Mouse (Mus musculus) embryonic facial prominence, embryonic 15.5 days (tissue): ENCODE measurements around the gene Gsg1l. TPM values are rescaled to one million over a fixed set of nuclear protein-coding genes. Genes with fewer than 3 reads are reported as not detected.

Source experiments
- ATAC-seq: fragments of 200-750 bp; cut with Nextera tagmentation; 2 replicates; pipeline ENCODE4 v1.8.0; 2017; ENCODE audit warnings: low read depth, moderate TSS enrichment; ENCODE audit not compliant: insufficient number of reproducible peaks, low FRiP score, low TSS enrichment
- H3K27ac ChIP-seq: fragments of 300-500 bp; sonication (generic); replicated peaks from 2 replicates; pipeline ENCODE4 v1.5.1; 2015; ENCODE audit warnings: mild to moderate bottlenecking, inconsistent platforms
- H3K27me3 ChIP-seq: fragments of 300-500 bp; sonication (generic); 2 replicates; pipeline ENCODE4 v1.6.1; 2015; ENCODE audit warnings: inconsistent platforms
- H3K36me3 ChIP-seq: fragments of 300-500 bp; sonication (generic); 2 replicates; pipeline ENCODE4 v1.6.1; 2015; ENCODE audit warnings: mild to moderate bottlenecking, inconsistent platforms
- H3K4me1 ChIP-seq: fragments of 300-500 bp; sonication (generic); 2 replicates; pipeline ENCODE4 v1.6.1; 2015; ENCODE audit warnings: inconsistent platforms
- H3K4me2 ChIP-seq: fragments of 300-500 bp; sonication (generic); replicated peaks from 2 replicates; pipeline ENCODE4 v1.6.1; 2015; ENCODE audit warnings: mild to moderate bottlenecking, inconsistent platforms
- H3K4me3 ChIP-seq: fragments of 300-500 bp; sonication (generic); replicated peaks from 2 replicates; pipeline ENCODE4 v1.5.1; 2015; ENCODE audit warnings: mild to moderate bottlenecking, inconsistent platforms
- H3K9ac ChIP-seq: fragments of 300-500 bp; sonication (generic); 2 replicates; pipeline ENCODE4 v1.6.1; 2015; ENCODE audit warnings: inconsistent platforms
- H3K9me3 ChIP-seq: fragments of 300-500 bp; sonication (generic); replicated peaks from 2 replicates; pipeline ENCODE4 v1.6.1; 2016; ENCODE audit warnings: inconsistent platforms
- WGBS: fragments of 180-500 bp; shearing (Covaris S2); methylation state at CpG from one replicate; pipeline ENCODE4 v1.1.7; 2015; 5-methylcytosine and 5-hydroxymethylcytosine counted together
- polyA plus RNA-seq: library from polyadenylated mRNA; unstranded; fragments of >200 nt; fragmentation: Nextera tagmentation; extraction: Ambion mirVana; gene quantifications from 2 replicates; pipeline ENCODE4 v1.2.1, GENCODE M21; 2015

Gsg1l gene
- polyA plus RNA-seq, 1 experiment from 2014 or later, result 2.6 TPM

DNA sequence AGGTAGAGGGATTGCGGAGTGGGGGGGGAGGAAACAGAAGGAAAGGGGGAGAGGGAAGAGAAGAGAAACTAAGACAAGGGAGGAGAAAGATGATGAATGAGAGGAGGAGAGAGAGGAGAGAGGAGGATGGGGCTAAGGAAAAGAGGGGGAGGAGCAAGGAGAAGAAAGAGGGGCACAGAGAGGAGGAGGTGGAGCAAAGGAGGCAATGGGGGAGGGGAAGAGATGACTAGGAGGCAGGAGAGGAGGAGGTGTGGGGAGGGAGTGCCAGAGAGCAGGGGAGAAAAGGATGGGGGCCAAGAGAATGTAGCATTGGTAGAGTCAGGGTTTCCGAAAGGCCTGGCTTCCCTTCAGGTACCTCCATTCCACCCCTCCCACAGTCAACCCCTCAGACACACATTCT lies 147.9 kb downstream of the Gsg1l start:
- Histone ChIP-seq H3K4me3 (no peak overlapping the region), H3K36me3 (no peaks in the 10 kb centered on the region), H3K27ac (no peak overlapping the region), H3K4me2 (no peak overlapping the region; the same call in 1 of the 2 replicates), H3K4me1 (peaks cover 24% of the 10 kb centered on the region), H3K9me3 (no peaks in the 10 kb centered on the region), H3K9ac (no peak overlapping the region), H3K27me3 (peaks cover 6% of the 10 kb centered on the region; the same call in 1 of the 2 replicates)
- WGBS, result 41% methylated on average over 2 of the region's 2 CpGs
- ATAC-seq, result no peak

DNA sequence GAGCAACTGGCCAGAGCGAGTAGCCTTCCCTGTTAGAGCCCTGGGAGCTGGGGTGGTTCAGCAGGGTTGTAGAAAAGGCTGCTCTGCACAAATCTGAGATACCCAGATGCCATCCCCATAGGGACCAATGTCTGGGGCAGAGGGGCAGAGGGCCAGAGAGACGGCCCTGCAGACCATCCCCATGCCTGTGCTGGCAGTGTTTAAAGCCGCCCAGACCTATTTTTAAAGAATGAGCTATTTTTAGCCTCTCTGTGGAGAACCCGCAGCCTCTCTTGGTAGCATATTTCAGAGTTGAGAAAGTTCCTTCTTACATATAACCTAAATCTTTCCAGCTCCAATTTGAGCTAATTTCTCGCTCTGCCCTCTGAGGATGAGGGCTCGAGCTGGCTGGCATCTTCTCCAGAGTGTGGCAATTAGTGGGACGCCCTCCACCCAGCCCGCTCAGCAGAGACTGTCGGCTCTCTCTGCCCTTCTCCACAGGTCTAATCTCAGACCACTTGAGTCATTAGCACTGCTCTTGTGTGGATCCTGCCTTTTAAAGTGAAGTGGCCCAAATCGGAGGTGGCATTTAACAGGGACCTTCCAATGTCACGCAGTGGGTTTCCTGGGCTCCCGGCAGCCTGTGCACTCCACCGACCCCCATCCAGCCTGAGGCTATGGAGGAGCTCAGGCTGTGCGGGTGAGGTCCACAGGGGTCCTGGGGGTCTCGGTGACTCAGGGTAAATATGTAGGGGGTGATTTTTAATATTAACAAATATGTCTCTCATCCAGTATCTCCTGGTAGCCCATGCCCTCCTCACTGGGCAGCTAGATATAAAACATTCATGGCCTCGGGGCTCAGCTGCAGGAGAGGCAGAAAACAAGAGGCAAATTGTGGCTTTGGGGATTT lies 148.6 kb downstream of the Gsg1l start:
- 12% methylated on average over 16 of the region's 16 CpGs for WGBS
- peak; percentile 50; the same call in 1 of the 2 replicates for ATAC-seq
- H3K4me2 ChIP-seq, result peak overlapping the region; percentile 17; the same call in 1 of the 2 replicates

DNA sequence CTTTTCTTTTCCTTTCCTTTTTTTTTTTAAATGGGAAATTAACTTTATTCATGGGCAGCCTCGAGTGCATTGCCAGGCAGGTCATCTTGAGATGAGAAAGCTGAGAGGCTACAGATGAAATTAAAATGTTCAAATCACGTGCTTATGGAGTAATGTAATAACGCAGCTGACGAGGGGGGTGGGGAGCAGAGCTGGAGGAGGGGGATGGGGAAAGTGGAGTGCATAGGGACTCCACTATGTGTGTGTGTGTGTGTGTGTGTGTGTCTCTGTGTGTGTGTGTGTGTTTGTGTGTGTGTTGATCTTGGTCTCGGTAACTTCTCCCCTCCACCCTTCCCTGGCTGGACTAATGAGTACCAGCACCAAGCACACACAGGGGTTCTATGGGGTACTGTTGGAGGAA lies 150.6 kb downstream of the Gsg1l start:
- no peak overlapping the region for H3K4me2 ChIP-seq
- H3K4me1 ChIP-seq, result peaks cover 24% of the 10 kb centered on the region
- H3K4me3 ChIP-seq, result no peak overlapping the region
- WGBS, result 25% methylated on average over 5 of the region's 5 CpGs
- no peak overlapping the region for H3K27ac ChIP-seq
- ATAC-seq, result no peak
- H3K27me3 ChIP-seq, result peaks cover 6% of the 10 kb centered on the region; the same call in 1 of the 2 replicates
- no peaks in the 10 kb centered on the region for H3K9me3 ChIP-seq
- no peak overlapping the region for H3K9ac ChIP-seq
- H3K36me3 ChIP-seq, result no peaks in the 10 kb centered on the region

More for the DNA sequence above, 148.6 kb downstream of the Gsg1l start:
- H3K4me1 ChIP-seq, result peaks cover 24% of the 10 kb centered on the region
- peak overlapping the region; percentile 44 for H3K27ac ChIP-seq
- H3K36me3 ChIP-seq, result no peaks in the 10 kb centered on the region
- H3K9me3 ChIP-seq, result no peaks in the 10 kb centered on the region
- H3K27me3 ChIP-seq, result peaks cover 6% of the 10 kb centered on the region; the same call in 1 of the 2 replicates
- no peak overlapping the region for H3K4me3 ChIP-seq
- H3K9ac ChIP-seq, result no peak overlapping the region

DNA sequence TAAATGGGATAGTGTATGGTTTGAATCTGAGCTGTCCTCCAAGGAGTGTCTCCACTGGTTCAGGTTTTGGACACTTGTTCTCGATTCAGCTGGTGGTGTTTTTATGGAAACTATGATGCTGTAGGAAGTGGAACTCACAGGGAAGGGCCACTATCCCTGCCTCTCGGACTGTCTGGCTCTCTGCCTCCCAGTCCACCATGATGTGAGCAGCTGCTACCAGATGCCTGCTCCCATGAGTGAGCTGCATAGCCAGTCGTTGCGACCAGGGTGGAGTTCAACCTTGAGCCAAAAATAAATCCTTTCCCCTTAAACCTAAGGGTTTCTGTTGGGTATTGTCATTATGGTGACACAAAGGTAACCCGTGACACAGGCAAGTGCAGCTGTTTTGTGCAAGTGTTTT lies 158.2 kb downstream of the Gsg1l start:
- no peak overlapping the region for H3K9ac ChIP-seq
- no peak for ATAC-seq
- H3K4me2 ChIP-seq, result no peak overlapping the region
- 70% methylated on average over 5 of the region's 5 CpGs for WGBS
- H3K9me3 ChIP-seq, result no peaks in the 10 kb centered on the region
- H3K4me3 ChIP-seq, result no peak overlapping the region
- no peaks in the 10 kb centered on the region for H3K4me1 ChIP-seq
- H3K27ac ChIP-seq, result no peak overlapping the region
- H3K36me3 ChIP-seq, result no peaks in the 10 kb centered on the region
- no peaks in the 10 kb centered on the region for H3K27me3 ChIP-seq

DNA sequence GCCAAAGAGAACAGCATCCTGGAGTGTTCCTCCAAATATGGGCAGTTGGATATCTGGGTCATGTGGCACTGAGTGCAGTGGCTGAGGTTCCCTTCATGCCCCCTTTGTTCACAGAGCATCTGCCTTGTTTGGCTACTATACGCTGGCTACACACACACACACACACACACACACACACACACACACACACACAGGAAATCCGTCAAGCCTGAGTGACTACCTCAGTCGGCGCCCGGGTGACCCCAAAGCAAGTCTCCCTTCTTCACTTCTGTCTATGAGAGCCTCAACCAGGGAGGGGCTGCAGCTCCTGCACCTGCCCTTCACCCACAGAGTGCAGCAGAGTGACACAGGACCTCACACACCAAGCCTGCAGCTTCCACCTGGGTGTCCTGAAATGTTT lies 161.4 kb downstream of the Gsg1l start:
- Histone ChIP-seq H3K36me3 (no peaks in the 10 kb centered on the region), H3K27me3 (no peaks in the 10 kb centered on the region), H3K27ac (no peak overlapping the region), H3K9me3 (no peaks in the 10 kb centered on the region), H3K4me1 (no peaks in the 10 kb centered on the region), H3K4me3 (no peak overlapping the region), H3K4me2 (no peak overlapping the region), H3K9ac (no peak overlapping the region)
- ATAC-seq, result no peak
- 67% methylated on average over 5 of the region's 5 CpGs for WGBS

GRCm38 (mm10) chr7:125900386-125901161 lies 181.6 kb downstream of the Gsg1l start:
- Histone ChIP-seq H3K4me2 (no peak overlapping the region), H3K9me3 (no peaks in the 10 kb centered on the region), H3K4me3 (no peak overlapping the region), H3K9ac (no peak overlapping the region), H3K27ac (no peak overlapping the region), H3K27me3 (no peaks in the 10 kb centered on the region), H3K4me1 (peaks cover 14% of the 10 kb centered on the region), H3K36me3 (no peaks in the 10 kb centered on the region)
- 52% methylated on average over 13 of the region's 13 CpGs for WGBS
- no peak for ATAC-seq

DNA sequence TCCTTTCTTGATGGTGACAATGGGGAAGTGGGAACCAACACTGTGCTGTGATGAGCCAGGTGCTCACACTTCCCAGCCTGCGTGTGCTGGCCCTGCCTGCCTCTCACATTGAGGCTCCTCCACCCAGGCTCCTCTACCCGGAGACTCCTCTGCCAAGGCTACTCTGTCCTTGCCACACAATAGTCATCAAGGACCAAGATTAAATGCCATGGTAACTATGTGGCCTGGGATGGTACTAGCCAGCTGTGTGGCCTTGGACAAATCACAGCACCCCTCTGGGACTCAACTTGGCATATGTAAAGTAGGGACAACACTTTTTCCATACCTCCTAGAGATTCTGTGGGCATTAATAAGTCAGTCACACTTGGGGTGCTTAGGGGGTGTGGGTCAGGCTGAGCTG lies 182.3 kb downstream of the Gsg1l start:
- no peaks in the 10 kb centered on the region for H3K27me3 ChIP-seq
- peaks cover 14% of the 10 kb centered on the region for H3K4me1 ChIP-seq
- H3K4me3 ChIP-seq, result no peak overlapping the region
- H3K27ac ChIP-seq, result no peak overlapping the region
- H3K4me2 ChIP-seq, result no peak overlapping the region
- H3K9me3 ChIP-seq, result no peaks in the 10 kb centered on the region
- WGBS, result 72% methylated on average over 2 of the region's 2 CpGs
- no peak for ATAC-seq
- no peaks in the 10 kb centered on the region for H3K36me3 ChIP-seq
- H3K9ac ChIP-seq, result no peak overlapping the region

DNA sequence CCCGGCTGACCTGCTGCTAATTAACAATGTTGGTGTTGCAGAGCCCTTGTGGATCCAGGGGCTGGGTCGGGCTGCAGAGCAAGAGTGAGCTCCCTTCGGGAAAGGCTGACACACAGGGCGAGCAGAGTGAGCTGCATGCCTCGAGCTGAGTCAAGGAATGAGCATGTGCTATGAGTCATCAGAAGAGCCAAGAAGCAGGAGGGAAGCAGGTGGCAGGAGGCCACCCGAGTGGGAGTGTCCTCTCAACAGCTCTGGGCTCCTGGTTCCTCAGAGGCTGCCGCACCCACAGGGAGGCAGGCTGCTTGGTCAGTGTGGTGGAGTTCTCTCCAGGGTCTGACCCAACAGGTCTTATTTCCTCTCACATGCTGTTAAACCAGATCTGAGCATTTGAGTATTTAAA lies 183.2 kb downstream of the Gsg1l start:
- no peaks in the 10 kb centered on the region for H3K36me3 ChIP-seq
- H3K4me2 ChIP-seq, result no peak overlapping the region
- H3K27ac ChIP-seq, result no peak overlapping the region
- H3K9ac ChIP-seq, result no peak overlapping the region
- H3K9me3 ChIP-seq, result no peaks in the 10 kb centered on the region
- no peak overlapping the region for H3K4me3 ChIP-seq
- no peaks in the 10 kb centered on the region for H3K27me3 ChIP-seq
- WGBS, result 33% methylated on average over 7 of the region's 7 CpGs
- peak; percentile 76 for ATAC-seq
- H3K4me1 ChIP-seq, result peaks cover 14% of the 10 kb centered on the region

GRCm38 (mm10) chr7:125897059-125897458 lies 185.2 kb downstream of the Gsg1l start:
- no peaks in the 10 kb centered on the region for H3K36me3 ChIP-seq
- no peak overlapping the region for H3K4me2 ChIP-seq
- WGBS, result 80% methylated on average over 4 of the region's 4 CpGs
- H3K9me3 ChIP-seq, result no peaks in the 10 kb centered on the region
- no peak overlapping the region for H3K27ac ChIP-seq
- H3K4me3 ChIP-seq, result no peak overlapping the region
- no peaks in the 10 kb centered on the region for H3K27me3 ChIP-seq
- ATAC-seq, result no peak
- no peak overlapping the region for H3K9ac ChIP-seq
- H3K4me1 ChIP-seq, result peaks cover 14% of the 10 kb centered on the region

DNA sequence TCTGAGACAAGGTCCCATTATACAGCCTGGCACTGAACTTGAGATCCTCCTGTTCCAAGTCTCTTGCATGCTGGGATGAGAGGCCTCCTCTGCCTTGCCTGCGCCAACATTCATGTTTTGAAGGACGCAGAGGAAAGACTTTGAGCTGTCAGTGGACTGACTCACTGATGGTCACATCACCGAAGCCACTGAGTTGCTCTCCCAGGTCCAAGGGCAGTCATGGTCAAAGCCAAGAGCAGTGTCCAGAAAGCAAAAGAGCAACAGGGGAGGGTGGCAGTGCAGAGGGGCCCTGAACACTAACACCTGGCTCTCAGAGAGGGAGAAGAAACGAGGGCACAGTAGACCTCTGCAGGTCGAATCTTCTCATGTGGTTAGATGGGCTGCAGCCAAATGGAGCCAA lies 188.6 kb downstream of the Gsg1l start:
- H3K27me3 ChIP-seq, result no peaks in the 10 kb centered on the region
- H3K9ac ChIP-seq, result no peak overlapping the region
- H3K4me2 ChIP-seq, result no peak overlapping the region
- no peaks in the 10 kb centered on the region for H3K9me3 ChIP-seq
- ATAC-seq, result no peak
- no peaks in the 10 kb centered on the region for H3K36me3 ChIP-seq
- WGBS, result 95% methylated on average over 5 of the region's 5 CpGs
- peaks cover 2% of the 10 kb centered on the region for H3K4me1 ChIP-seq
- no peak overlapping the region for H3K27ac ChIP-seq
- no peak overlapping the region for H3K4me3 ChIP-seq

GRCm38 (mm10) chr7:125888373-125888772 lies 193.8 kb downstream of the Gsg1l start:
- no peak overlapping the region for H3K4me3 ChIP-seq
- no peaks in the 10 kb centered on the region for H3K9me3 ChIP-seq
- H3K4me1 ChIP-seq, result peaks cover 15% of the 10 kb centered on the region
- H3K9ac ChIP-seq, result no peak overlapping the region
- no peak for ATAC-seq
- WGBS, result 42% methylated on average over 12 of the region's 12 CpGs
- H3K27me3 ChIP-seq, result no peaks in the 10 kb centered on the region
- H3K4me2 ChIP-seq, result no peak overlapping the region
- no peak overlapping the region for H3K27ac ChIP-seq
- no peaks in the 10 kb centered on the region for H3K36me3 ChIP-seq
